Mouse (Mus musculus): ENCODE results near the gene Foxa1. TPM values are rescaled to one million over a fixed set of nuclear protein-coding genes. Genes with fewer than 3 reads are reported as not detected.
A peak's percentile ranks its signal among the peaks of the same experiment; 100 is the strongest.

The Foxa1 gene
- polyA plus RNA-seq, 1 experiment from 2014 or later: 14.8 TPM

DNA sequence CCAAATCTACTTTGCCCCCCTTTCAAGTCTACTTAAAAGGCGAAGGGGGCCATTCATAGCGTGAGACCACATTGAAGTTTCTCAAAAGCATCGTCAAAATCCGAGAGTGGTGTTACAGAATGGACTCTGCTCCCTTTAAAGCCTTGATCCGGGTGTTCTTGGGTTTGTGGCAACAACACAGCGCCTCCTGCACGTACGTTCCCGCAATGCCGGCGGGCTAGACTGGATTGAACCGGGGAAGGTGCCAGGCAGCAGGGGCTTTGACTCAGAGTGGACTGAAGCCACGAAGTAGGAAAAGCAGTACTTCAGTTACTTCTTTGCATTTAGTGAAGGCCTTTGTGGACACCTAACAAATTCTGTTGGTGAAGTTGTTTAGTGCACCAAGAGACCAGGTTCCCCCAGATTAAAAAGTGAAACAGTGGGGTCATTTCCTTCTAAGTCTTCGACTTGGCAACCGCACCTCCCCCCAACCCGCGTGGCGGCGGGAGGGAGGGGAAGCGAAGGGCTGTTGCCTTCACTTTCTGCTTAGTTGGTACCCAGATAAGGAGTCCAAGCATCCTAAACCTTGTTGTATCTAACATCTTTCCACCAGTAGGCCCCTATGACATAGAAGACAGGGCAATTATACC, 1.8 kb upstream of the Foxa1 start:
- no peak; the same call in 1 of the 2 replicates for ATAC-seq (ENCODE audit: borderline replicate concordance, extremely low read depth, low FRiP score, low TSS enrichment)
- H3K4me2 ChIP-seq: peak overlapping the region; percentile 90
- H3K9me3 ChIP-seq: no peaks in the 10 kb centered on the region
- peak overlapping the region; percentile 58 for H3K4me3 ChIP-seq
- WGBS: 2% methylated on average over 20 of the region's 20 CpGs
- H3K36me3 ChIP-seq: no peaks in the 10 kb centered on the region
- peak overlapping the region; percentile 48 for H3K27ac ChIP-seq
- peak overlapping the region; percentile 8; the same call in 1 of the 2 replicates for H3K9ac ChIP-seq
- peaks cover 12% of the 10 kb centered on the region for H3K4me1 ChIP-seq
- H3K27me3 ChIP-seq: peaks cover 97% of the 10 kb centered on the region

DNA sequence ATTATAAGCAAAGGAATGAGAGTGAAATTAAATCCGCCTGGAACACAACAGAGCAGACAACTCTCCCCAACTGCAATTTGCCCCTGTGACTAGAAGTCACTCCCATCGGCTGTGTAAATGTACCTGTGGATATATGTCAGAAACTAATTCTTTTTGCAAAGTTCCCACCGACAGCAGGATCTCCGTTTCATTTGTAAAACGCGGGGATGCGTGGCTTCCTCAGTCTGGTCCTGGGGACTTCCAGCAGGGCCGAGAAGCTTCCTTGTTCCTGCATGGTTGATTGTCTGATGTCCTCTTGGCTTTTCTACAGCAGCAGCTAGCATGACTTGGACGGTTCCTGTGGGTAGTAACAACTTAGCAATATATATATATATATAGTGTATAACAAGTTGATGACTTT, 1.2 kb upstream of the Foxa1 start:
- no peak for ATAC-seq (ENCODE audit: borderline replicate concordance, extremely low read depth, low FRiP score, low TSS enrichment)
- Histone ChIP-seq H3K9ac (0 out of 2 replicates have a peak overlapping the region, but pooled peaks have one; percentile 8), H3K4me3 (peak overlapping the region; percentile 58), H3K4me1 (peaks cover 12% of the 10 kb centered on the region), H3K9me3 (no peaks in the 10 kb centered on the region), H3K27me3 (peaks cover 97% of the 10 kb centered on the region), H3K27ac (peak overlapping the region; percentile 95), H3K4me2 (peak overlapping the region; percentile 90), H3K36me3 (no peaks in the 10 kb centered on the region)
- 3% methylated on average over 9 of the region's 9 CpGs for WGBS

DNA sequence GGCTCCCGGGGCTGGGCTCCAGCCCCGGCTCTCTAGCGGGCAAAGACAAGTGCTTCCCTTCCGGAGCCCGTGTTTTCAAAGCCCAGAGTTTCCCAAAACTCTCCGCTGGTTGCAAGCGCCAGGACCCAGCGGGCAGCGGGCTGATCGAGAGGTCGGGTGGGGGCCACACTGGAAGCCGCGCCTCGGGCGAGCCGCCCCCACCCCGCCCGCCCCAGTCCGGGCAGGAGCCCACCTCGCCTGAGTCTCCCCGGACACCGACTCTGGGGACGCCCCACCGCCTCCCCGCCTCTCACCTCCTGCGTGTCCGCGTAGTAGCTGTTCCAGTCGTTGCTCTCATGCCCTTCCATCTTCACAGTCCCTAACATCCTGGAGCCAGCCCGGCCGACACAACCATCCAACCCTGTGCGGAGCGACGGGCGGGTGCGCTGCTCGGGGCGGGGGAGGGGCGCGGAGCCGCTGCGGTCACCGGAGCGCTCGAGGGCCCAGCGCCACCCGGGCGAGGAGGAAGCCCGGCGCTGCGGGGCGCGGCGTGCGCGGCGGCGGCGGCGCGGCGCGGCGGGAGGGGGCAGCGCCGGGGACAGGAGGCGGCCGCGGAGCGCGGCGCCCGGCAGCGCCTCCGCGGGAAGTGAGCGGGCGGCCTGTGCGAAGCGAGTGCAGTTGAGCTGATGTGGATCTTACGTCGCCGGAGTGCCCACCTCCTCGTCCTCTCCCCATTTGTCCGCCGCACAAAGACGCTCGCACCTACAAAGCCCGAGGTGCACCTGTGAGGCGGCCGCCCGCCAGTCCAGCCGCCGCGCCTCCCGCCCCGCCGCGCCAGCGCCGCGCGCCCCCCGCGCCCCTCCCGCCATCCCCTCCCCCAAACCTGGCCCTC, 1.1 kb downstream of the Foxa1 start:
- Histone ChIP-seq H3K4me3 (peak overlapping the region; percentile 58), H3K9me3 (no peaks in the 10 kb centered on the region), H3K9ac (peak overlapping the region; percentile 65), H3K4me2 (peak overlapping the region; percentile 90), H3K27me3 (peaks cover 95% of the 10 kb centered on the region), H3K36me3 (no peaks in the 10 kb centered on the region), H3K4me1 (peaks cover 11% of the 10 kb centered on the region), H3K27ac (peak overlapping the region; percentile 95)
- peak; percentile 66 for ATAC-seq (ENCODE audit: borderline replicate concordance, extremely low read depth, low FRiP score, low TSS enrichment)
- WGBS: under 1% methylated on average over 82 of the region's 106 CpGs

GRCm38 (mm10) chr12:57544641-57545370, 1.9 kb downstream of the Foxa1 start:
- WGBS: under 1% methylated on average over 31 of the region's 31 CpGs
- peak overlapping the region; percentile 65 for H3K9ac ChIP-seq

DNA sequence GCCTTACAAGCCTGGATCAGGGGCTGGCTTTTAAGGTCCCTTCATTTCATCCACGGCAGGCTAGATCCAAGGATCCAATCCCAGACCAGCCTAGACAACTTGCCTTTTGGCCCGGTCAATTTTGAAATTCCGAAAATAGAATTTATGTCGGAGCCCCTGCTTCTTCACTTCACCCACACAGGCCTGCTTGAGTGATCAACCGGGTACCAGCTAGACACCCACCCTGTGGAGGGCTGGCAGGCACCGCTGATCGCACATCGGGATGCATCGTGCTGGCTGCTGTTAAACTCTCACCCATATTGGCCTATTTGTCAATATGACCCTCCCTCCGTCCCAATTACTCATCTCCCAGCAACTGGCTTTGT, 3.1 kb downstream of the Foxa1 start:
- H3K36me3 ChIP-seq: no peaks in the 10 kb centered on the region
- H3K9me3 ChIP-seq: no peaks in the 10 kb centered on the region
- peak overlapping the region; percentile 62 for H3K27ac ChIP-seq
- H3K4me2 ChIP-seq: peak overlapping the region; percentile 52
- 2% methylated on average over 10 of the region's 10 CpGs for WGBS
- peak overlapping the region; percentile 58 for H3K4me3 ChIP-seq
- peaks cover 6% of the 10 kb centered on the region; the same call in 1 of the 2 replicates for H3K4me1 ChIP-seq
- peak overlapping the region; percentile 52 for H3K9ac ChIP-seq
- no peak for ATAC-seq (ENCODE audit: borderline replicate concordance, extremely low read depth, low FRiP score, low TSS enrichment)
- peaks cover 82% of the 10 kb centered on the region for H3K27me3 ChIP-seq

More at GRCm38 (mm10) chr12:57544641-57545370, 1.9 kb downstream of the Foxa1 start:
- Histone ChIP-seq H3K36me3 (no peaks in the 10 kb centered on the region), H3K27ac (peak overlapping the region; percentile 95), H3K27me3 (peaks cover 87% of the 10 kb centered on the region), H3K4me3 (peak overlapping the region; percentile 58), H3K4me2 (peak overlapping the region; percentile 90), H3K9me3 (no peaks in the 10 kb centered on the region), H3K4me1 (peaks cover 6% of the 10 kb centered on the region; the same call in 1 of the 2 replicates)
- no peak for ATAC-seq (ENCODE audit: borderline replicate concordance, extremely low read depth, low FRiP score, low TSS enrichment)

- H3K27me3 ChIP-seq: peaks cover 80% of the 10 kb centered on the region
- no peaks in the 10 kb centered on the region for H3K36me3 ChIP-seq
- H3K4me3 ChIP-seq: peak overlapping the region; percentile 58
- WGBS: 1% methylated on average over 61 of the region's 63 CpGs
- peak overlapping the region; percentile 62 for H3K27ac ChIP-seq
- peak overlapping the region; percentile 52 for H3K4me2 ChIP-seq
- no peaks in the 10 kb centered on the region for H3K9me3 ChIP-seq
- H3K9ac ChIP-seq: peak overlapping the region; percentile 52
- ATAC-seq (ENCODE audit: borderline replicate concordance, extremely low read depth, low FRiP score, low TSS enrichment): no peak
- peaks cover 6% of the 10 kb centered on the region; the same call in 1 of the 2 replicates for H3K4me1 ChIP-seq
Observed at GRCm38 (mm10) chr12:57542746-57543626, 3.7 kb downstream of the Foxa1 start.

DNA sequence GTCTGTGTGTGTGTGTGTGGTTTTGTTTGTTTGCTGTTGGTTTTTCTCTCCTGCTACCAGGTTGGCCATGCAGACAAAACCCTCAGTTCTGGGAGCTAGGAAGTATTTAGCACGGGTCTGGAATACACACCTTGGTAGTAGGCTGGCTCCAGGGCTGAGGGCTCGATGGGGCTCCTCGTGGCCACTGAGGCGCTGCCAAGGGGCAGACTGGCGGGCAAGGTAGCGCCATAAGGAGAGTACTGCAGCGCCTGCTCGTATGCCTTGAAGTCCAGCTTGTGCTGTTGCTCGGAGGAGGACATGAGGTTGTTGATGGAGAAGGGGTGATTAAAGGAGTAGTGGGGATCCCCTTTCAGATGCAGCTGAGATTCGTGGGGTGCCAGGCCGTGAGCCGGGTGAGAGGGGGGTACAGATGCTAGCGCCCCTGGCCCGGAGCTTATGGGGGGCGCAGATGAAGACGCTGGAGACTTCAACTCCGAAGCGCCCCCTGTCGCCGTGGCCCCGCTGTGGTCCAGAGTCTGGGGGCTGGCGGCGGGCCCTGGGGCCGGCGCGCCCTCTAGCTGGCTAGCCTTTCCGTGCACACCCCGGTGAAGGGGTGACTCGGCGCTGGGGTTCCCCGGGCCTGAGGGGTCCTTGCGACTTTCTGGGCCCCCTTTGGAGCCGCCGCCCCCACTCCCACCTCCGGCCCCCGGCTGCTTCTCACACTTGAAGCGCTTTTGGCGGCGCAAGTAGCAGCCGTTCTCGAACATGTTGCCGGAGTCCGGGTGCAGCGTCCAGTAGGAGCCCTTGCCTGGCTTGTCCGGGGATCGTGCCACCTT, 4.6 kb downstream of the Foxa1 start:
- peak overlapping the region; percentile 58 for H3K4me3 ChIP-seq
- H3K27me3 ChIP-seq: peaks cover 76% of the 10 kb centered on the region
- no peaks in the 10 kb centered on the region for H3K9me3 ChIP-seq
- H3K4me2 ChIP-seq: peak overlapping the region; percentile 52
- 1% methylated on average over 46 of the region's 46 CpGs for WGBS
- peak overlapping the region; percentile 52 for H3K9ac ChIP-seq
- H3K4me1 ChIP-seq: peaks cover 6% of the 10 kb centered on the region; the same call in 1 of the 2 replicates
- peak; percentile 34 for ATAC-seq (ENCODE audit: borderline replicate concordance, extremely low read depth, low FRiP score, low TSS enrichment)
- H3K36me3 ChIP-seq: no peaks in the 10 kb centered on the region
- H3K27ac ChIP-seq: peak overlapping the region; percentile 62

DNA sequence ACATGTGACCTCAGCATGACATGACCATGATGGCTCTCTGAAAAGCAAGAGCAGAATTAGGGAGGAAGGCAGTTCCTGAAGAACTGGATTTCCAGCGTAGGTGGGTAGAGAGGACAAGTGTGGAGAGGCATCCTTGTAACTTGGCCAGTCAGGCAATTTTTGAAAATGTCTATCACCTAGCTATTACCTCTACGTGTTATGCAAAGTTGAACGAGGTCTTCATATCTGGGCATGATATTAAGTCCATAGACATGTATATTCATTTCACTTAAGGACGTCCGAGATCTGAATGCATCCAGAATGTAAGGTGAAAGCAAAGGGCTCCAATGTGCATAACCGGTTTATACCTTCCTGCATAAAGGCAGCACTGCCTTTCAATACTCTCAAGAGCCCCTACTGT, 5.6 kb downstream of the Foxa1 start:
- peak overlapping the region; percentile 58 for H3K4me3 ChIP-seq

DNA sequence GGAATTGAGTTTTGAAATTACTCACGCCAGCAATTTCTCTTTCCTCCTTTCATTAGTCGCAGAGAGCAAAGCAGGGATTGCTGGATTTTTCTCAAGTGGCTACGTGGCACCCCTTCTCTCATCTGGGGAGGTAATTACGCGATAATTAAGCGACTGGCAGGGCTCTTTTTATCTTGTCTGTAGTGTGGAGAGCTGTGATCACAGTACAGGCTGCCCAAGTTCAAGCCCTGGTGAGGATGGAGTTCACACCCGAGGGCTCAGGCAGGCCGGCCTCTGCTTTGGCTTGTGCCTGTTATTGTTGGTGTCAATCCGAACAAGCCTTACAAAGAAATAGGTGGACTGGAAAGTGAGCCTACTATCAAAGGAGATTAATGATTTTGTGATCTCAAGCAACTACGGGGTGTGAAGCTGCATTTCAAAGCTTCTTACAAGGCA, 7.1 kb downstream of the Foxa1 start:
- Histone ChIP-seq H3K27ac (peak overlapping the region; percentile 57; the same call in 1 of the 2 replicates), H3K4me1 (0 out of 2 replicates have a peak, but pooled peaks cover 2% of the 10 kb centered on the region), H3K4me2 (peak overlapping the region; percentile 61), H3K9me3 (no peaks in the 10 kb centered on the region), H3K4me3 (peak overlapping the region; percentile 33), H3K36me3 (no peaks in the 10 kb centered on the region), H3K9ac (peak overlapping the region; percentile 44; the same call in 1 of the 2 replicates), H3K27me3 (peaks cover 78% of the 10 kb centered on the region)
- WGBS: 1% methylated on average over 10 of the region's 10 CpGs
- ATAC-seq (ENCODE audit: borderline replicate concordance, extremely low read depth, low FRiP score, low TSS enrichment): no peak

More for the DNA sequence above, 5.6 kb downstream of the Foxa1 start:
- no peak for ATAC-seq (ENCODE audit: borderline replicate concordance, extremely low read depth, low FRiP score, low TSS enrichment)
- Histone ChIP-seq H3K36me3 (no peaks in the 10 kb centered on the region), H3K27me3 (peaks cover 76% of the 10 kb centered on the region), H3K4me2 (peak overlapping the region; percentile 52), H3K9ac (peak overlapping the region; percentile 10; the same call in 1 of the 2 replicates), H3K27ac (no peak overlapping the region), H3K4me1 (peaks cover 6% of the 10 kb centered on the region; the same call in 1 of the 2 replicates), H3K9me3 (no peaks in the 10 kb centered on the region)
- WGBS: 6% methylated on average over 6 of the region's 6 CpGs

Measured in lung, embryonic 15.5 days (tissue).